8 mouse cellular contexts compared by ENCODE assay signal in genomic region chr4:152315498-152316213, GRCm38 (mm10). TPM values are rescaled to one million over a fixed set of nuclear protein-coding genes. Genes with fewer than 3 reads are reported as not detected.
DNase-seq lines count a peak whose midpoint lies in the region; ATAC-seq and TF ChIP-seq lines count a peak whose summit lies in the region.

No protein-coding gene starts in this region.

- under 1% methylated on average over 43 of the region's 43 CpGs for WGBS in embryonic facial prominence, embryonic 14.5 days
- whole genome bisulfite sequencing in intestine, postnatal 0 days: 3% methylated on average over 43 of the region's 43 CpGs
- under 1% methylated on average over 43 of the region's 43 CpGs for WGBS in neural tube, embryonic 14.5 days

- H3K4me1 ChIP-seq in embryonic facial prominence, embryonic 14.5 days (ENCODE audit: control insufficient read depth, insufficient read depth, low read length): peaks cover 9% of the 10 kb centered on the region
- H3K4me1 ChIP-seq in intestine, postnatal 0 days (replicated peaks; ENCODE audit: control insufficient read depth, insufficient read depth, low read length): no peaks in the 10 kb centered on the region; the same call in 1 of the 2 replicates
- peaks cover 9% of the 10 kb centered on the region; the same call in 1 of the 2 replicates for H3K4me1 ChIP-seq in neural tube, embryonic 14.5 days (ENCODE audit: control insufficient read depth, insufficient read depth, low read length)

- H3K4me3 ChIP-seq in embryonic facial prominence, embryonic 14.5 days (ENCODE audit: low read depth, low read length): peak overlapping the region; percentile 35
- peak overlapping the region; percentile 9 for H3K4me3 ChIP-seq in intestine, postnatal 0 days (ENCODE audit: low read depth, low read length)
- peak overlapping the region; percentile 28 for H3K4me3 ChIP-seq in neural tube, embryonic 14.5 days (ENCODE audit: low read depth, low read length)

- peak; percentile 43 to 48 for DNase-seq in left cerebral cortex, postnatal 36 days (ENCODE audit: low spot score in 2 of 2)
- DNase-seq in left cerebral cortex, adult 9 months (ENCODE audit: low spot score in 2 of 2): no peak
- DNase-seq in embryonic facial prominence, embryonic 14.5 days (ENCODE audit: low spot score): no peak
- DNase-seq in spleen, adult 12 weeks (ENCODE audit: low spot score): no peak
- no peak for DNase-seq in gastrocnemius, postnatal 10 days
- DNase-seq in layer of hippocampus, postnatal 36 days: no peak

- no peak for TF ChIP-seq CTCF in intestine, postnatal 0 days (IDR thresholded peaks at IDR 0.05; ENCODE audit: low read depth)

- H3K9ac ChIP-seq in embryonic facial prominence, embryonic 14.5 days (ENCODE audit: low read depth, low read length): peak overlapping the region; percentile 34; the same call in 1 of the 2 replicates
- H3K9ac ChIP-seq in intestine, postnatal 0 days (ENCODE audit: low read depth, low read length): no peak overlapping the region
- 0 out of 2 replicates have a peak overlapping the region, but pooled peaks have one; percentile 16 for H3K9ac ChIP-seq in neural tube, embryonic 14.5 days (replicated peaks; ENCODE audit: low read depth, low read length)

- H3K36me3 ChIP-seq in embryonic facial prominence, embryonic 14.5 days (ENCODE audit: control insufficient read depth, insufficient read depth, low read length): no peaks in the 10 kb centered on the region
- H3K36me3 ChIP-seq in intestine, postnatal 0 days (ENCODE audit: control insufficient read depth, insufficient read depth): no peaks in the 10 kb centered on the region
- H3K36me3 ChIP-seq in neural tube, embryonic 14.5 days (ENCODE audit: control insufficient read depth, insufficient read depth, low read length): no peaks in the 10 kb centered on the region

- H3K9me3 ChIP-seq in embryonic facial prominence, embryonic 14.5 days (ENCODE audit: control insufficient read depth, low read length): no peaks in the 10 kb centered on the region
- no peaks in the 10 kb centered on the region for H3K9me3 ChIP-seq in intestine, postnatal 0 days (ENCODE audit: control insufficient read depth)
- H3K9me3 ChIP-seq in neural tube, embryonic 14.5 days (ENCODE audit: control insufficient read depth, low read length): no peaks in the 10 kb centered on the region

- H3K27me3 ChIP-seq in embryonic facial prominence, embryonic 14.5 days (replicated peaks; ENCODE audit: control insufficient read depth, insufficient read depth, low read length): peaks cover 83% of the 10 kb centered on the region
- H3K27me3 ChIP-seq in intestine, postnatal 0 days (replicated peaks; ENCODE audit: control insufficient read depth, insufficient read depth, low read length): peaks cover 64% of the 10 kb centered on the region
- peaks cover 61% of the 10 kb centered on the region for H3K27me3 ChIP-seq in neural tube, embryonic 14.5 days (ENCODE audit: control insufficient read depth, insufficient read depth, low read length)

- ATAC-seq in embryonic facial prominence, embryonic 14.5 days (ENCODE audit: low read depth): no peak
- no peak for ATAC-seq in intestine, postnatal 0 days
- no peak for ATAC-seq in neural tube, embryonic 14.5 days (ENCODE audit: low read depth)

- peak overlapping the region; percentile 53 for H3K4me2 ChIP-seq in embryonic facial prominence, embryonic 14.5 days (ENCODE audit: low read depth, low read length)
- peak overlapping the region; percentile 35; the same call in 1 of the 2 replicates for H3K4me2 ChIP-seq in intestine, postnatal 0 days (replicated peaks; ENCODE audit: low read depth)
- peak overlapping the region; percentile 42 for H3K4me2 ChIP-seq in neural tube, embryonic 14.5 days (ENCODE audit: low read depth, low read length)

- intact Hi-C loops in left cerebral cortex, postnatal 36 days (cut with DNase I): no loop called here

- no peak overlapping the region for H3K27ac ChIP-seq in embryonic facial prominence, embryonic 14.5 days (replicated peaks; ENCODE audit: low read depth, low read length)
- no peak overlapping the region for H3K27ac ChIP-seq in intestine, postnatal 0 days (ENCODE audit: low read depth, low read length)
- H3K27ac ChIP-seq in neural tube, embryonic 14.5 days (ENCODE audit: low read depth, low read length): no peak overlapping the region

RNA-seq across cellular contexts. Expression of gene Rnf207, which starts 3.1 kb away (rescaled TPM):
- 10 to 100 TPM; 10.2 to 17.0 TPM for total RNA-seq in left cerebral cortex, postnatal 36 days (2021)
- polyA plus RNA-seq in embryonic facial prominence, embryonic 14.5 days (2014; fragmentation: Nextera tagmentation; extraction: Ambion mirVana): 0.56 and 0.84 TPM in 2 replicates
- 0.69 and 0.70 TPM in 2 replicates for polyA plus RNA-seq in intestine, postnatal 0 days (2015; fragmentation: Nextera tagmentation; extraction: Ambion mirVana)
- polyA plus RNA-seq in neural tube, embryonic 14.5 days (2014; fragmentation: Nextera tagmentation; extraction: Ambion mirVana): 5.9 and 8.4 TPM in 2 replicates
- under 1 TPM in 1 of 2 experiments, not detected in 1; 0.40 TPM for total RNA-seq in gastrocnemius, postnatal 10 days (2021)
- total RNA-seq in layer of hippocampus, postnatal 36 days (2021): 1 to 10 TPM; 4.7 to 6.1 TPM

RNA-seq across cellular contexts. Expression of gene Rpl22, which starts 9.9 kb away (rescaled TPM):
- 100 to 1,000 TPM; 161 to 162 TPM for total RNA-seq in left cerebral cortex, postnatal 36 days (2021)
- polyA plus RNA-seq in embryonic facial prominence, embryonic 14.5 days (2014; fragmentation: Nextera tagmentation; extraction: Ambion mirVana): 395 and 470 TPM in 2 replicates
- polyA plus RNA-seq in intestine, postnatal 0 days (2015; fragmentation: Nextera tagmentation; extraction: Ambion mirVana): 281 and 296 TPM in 2 replicates
- polyA plus RNA-seq in neural tube, embryonic 14.5 days (2014; fragmentation: Nextera tagmentation; extraction: Ambion mirVana): 150 and 173 TPM in 2 replicates
- total RNA-seq in gastrocnemius, postnatal 10 days (2021): 100 to 1,000 TPM; 305 to 332 TPM
- 100 to 1,000 TPM; 203 TPM for total RNA-seq in layer of hippocampus, postnatal 36 days (2021)

RNA-seq across cellular contexts. Expression of gene Icmt, which starts 18.6 kb away (rescaled TPM):
- 10 to 100 TPM; 45.9 to 47.8 TPM for total RNA-seq in left cerebral cortex, postnatal 36 days (2021)
- polyA plus RNA-seq in embryonic facial prominence, embryonic 14.5 days (2014; fragmentation: Nextera tagmentation; extraction: Ambion mirVana): 25.1 and 26.9 TPM in 2 replicates
- 12.6 and 12.9 TPM in 2 replicates for polyA plus RNA-seq in intestine, postnatal 0 days (2015; fragmentation: Nextera tagmentation; extraction: Ambion mirVana)
- polyA plus RNA-seq in neural tube, embryonic 14.5 days (2014; fragmentation: Nextera tagmentation; extraction: Ambion mirVana): 16.6 and 24.9 TPM in 2 replicates
- total RNA-seq in gastrocnemius, postnatal 10 days (2021): 10 to 100 TPM; 17.3 to 19.1 TPM
- 10 to 100 TPM; 43.9 to 44.7 TPM for total RNA-seq in layer of hippocampus, postnatal 36 days (2021)

RNA-seq across cellular contexts. Expression of gene Chd5, which starts 22.8 kb away (rescaled TPM):
- total RNA-seq in left cerebral cortex, postnatal 36 days (2021): 100 to 1,000 TPM; 162 to 195 TPM
- 1.4 and 2.0 TPM in 2 replicates for polyA plus RNA-seq in embryonic facial prominence, embryonic 14.5 days (2014; fragmentation: Nextera tagmentation; extraction: Ambion mirVana)
- 1.4 and 1.5 TPM in 2 replicates for polyA plus RNA-seq in intestine, postnatal 0 days (2015; fragmentation: Nextera tagmentation; extraction: Ambion mirVana)
- 38.4 and 48.5 TPM in 2 replicates for polyA plus RNA-seq in neural tube, embryonic 14.5 days (2014; fragmentation: Nextera tagmentation; extraction: Ambion mirVana)
- under 1 TPM; 0.36 to 0.56 TPM for total RNA-seq in gastrocnemius, postnatal 10 days (2021)
- total RNA-seq in layer of hippocampus, postnatal 36 days (2021): 100 to 1,000 TPM; 124 to 130 TPM

RNA-seq across cellular contexts. Expression of gene Hes3, which starts 24.2 kb away (rescaled TPM):
- total RNA-seq in left cerebral cortex, postnatal 36 days (2021): under 1 TPM in 1 of 2 experiments, not detected in 1; 0.35 TPM
- polyA plus RNA-seq in embryonic facial prominence, embryonic 14.5 days (2014; fragmentation: Nextera tagmentation; extraction: Ambion mirVana): not detected in 2 replicates
- not detected in 2 replicates for polyA plus RNA-seq in intestine, postnatal 0 days (2015; fragmentation: Nextera tagmentation; extraction: Ambion mirVana)
- polyA plus RNA-seq in neural tube, embryonic 14.5 days (2014; fragmentation: Nextera tagmentation; extraction: Ambion mirVana): 0.36 and 0.68 TPM in 2 replicates
- total RNA-seq in gastrocnemius, postnatal 10 days (2021): not detected
- total RNA-seq in layer of hippocampus, postnatal 36 days (2021): not detected

Comparison
In these comparisons a context has a peak if more than half of its experiments do, and no peak if none do; other contexts are left out.
1. DNase-seq: peak in left cerebral cortex, postnatal 36 days (2 of 2); none in left cerebral cortex, adult 9 months (0 of 2), embryonic facial prominence, embryonic 14.5 days (single experiment), spleen, adult 12 weeks (single experiment), gastrocnemius, postnatal 10 days (single experiment) and layer of hippocampus, postnatal 36 days (0 of 2).
2. RNA of gene Rnf207, which starts 3.1 kb away (total RNA-seq): 10.2 to 17.0 TPM in left cerebral cortex, postnatal 36 days and 4.7 to 6.1 TPM in layer of hippocampus, postnatal 36 days; 0.40 TPM in gastrocnemius, postnatal 10 days; every median in the first group is over 4 times any median in the second.
3. Peak in every context shown above with its lines, with median percentiles within 50 percentile points of each other: H3K4me2 ChIP-seq and H3K4me3 ChIP-seq.